Mouse (Mus musculus): ENCODE measurements at regions not wholly inside any gene's neighbourhood (a gene's known extent, or its start where the extent isn't known, plus 50 kb on each side); places are given as distances from the start of the nearest gene placed in this dataset.

DNA sequence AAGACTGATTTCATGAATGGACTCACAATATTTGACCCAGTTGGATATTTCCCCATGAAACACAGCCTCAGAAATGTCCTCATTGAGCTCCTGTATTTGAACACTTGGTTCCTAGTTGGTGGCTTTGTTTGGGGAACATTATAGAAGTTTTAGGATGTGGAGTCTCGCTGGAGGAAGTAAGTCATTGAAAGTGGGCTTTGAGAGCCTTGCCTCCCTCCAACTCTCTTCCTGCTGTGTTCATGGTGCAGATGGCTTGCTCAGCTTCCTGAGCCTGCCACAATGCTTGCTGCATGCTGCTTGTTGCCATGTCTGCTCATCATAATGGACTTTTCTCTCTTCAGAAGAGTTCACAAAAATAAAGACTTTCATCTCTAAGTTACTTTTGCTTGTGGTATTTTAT is 239.5 kb upstream of the Trib2 start:
- no peak for DNase-seq (ENCODE audit: low read depth)
- no peak for TF ChIP-seq CTCF (IDR thresholded peaks at IDR 0.05; ENCODE audit: borderline replicate concordance, extremely low read depth, insufficient read depth, insufficient read length)
- TF ChIP-seq POLR2A (IDR thresholded peaks at IDR 0.05; ENCODE audit: borderline replicate concordance, extremely low read depth, insufficient read depth, insufficient read length, poor library complexity, severe bottlenecking): no peak

DNA sequence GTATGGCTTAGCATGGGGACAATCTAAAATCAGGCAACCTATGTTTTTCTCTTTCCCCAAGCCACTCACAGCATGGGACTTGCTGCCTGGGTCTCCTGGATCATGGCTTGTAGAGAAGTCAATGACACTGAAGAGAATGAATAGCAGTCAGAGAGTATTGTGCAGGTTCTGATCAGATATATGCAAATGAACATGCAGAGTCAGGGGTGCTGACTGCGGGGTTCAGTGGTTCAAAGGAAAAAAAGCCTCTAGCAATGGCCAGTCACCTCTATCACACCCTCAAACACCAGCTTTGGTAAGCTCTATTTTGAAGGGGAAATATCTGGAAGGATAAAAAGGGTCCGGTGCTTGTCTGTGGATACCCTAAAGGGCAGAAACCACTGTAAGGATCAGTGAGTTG is 237.9 kb upstream of the Trib2 start:
- no peak for TF ChIP-seq CTCF (IDR thresholded peaks at IDR 0.05; ENCODE audit: borderline replicate concordance, extremely low read depth, insufficient read depth, insufficient read length)
- TF ChIP-seq POLR2A (IDR thresholded peaks at IDR 0.05; ENCODE audit: borderline replicate concordance, extremely low read depth, insufficient read depth, insufficient read length, poor library complexity, severe bottlenecking): no peak

DNA sequence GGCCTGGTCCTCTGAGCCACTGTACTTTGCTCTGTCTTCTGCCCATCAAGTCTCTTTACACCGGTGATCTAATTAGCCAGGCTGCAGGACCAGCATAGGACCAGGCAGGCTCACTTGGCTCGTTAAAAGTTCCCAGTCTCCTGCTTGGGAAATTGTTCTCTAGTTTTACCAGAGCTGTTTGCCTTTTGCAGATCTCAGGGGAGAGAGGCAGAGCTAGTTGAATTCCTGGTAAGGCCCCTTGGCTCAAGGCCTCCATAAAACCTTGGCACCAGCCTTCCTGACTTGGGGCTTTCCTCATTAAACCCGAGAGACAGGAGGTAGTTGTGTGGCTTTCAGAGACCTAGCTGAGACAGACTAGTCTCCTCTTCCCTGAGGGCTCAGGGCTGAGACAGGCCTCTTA is 237.0 kb upstream of the Trib2 start:
- no peak for DNase-seq (ENCODE audit: low read depth)

More for the DNA sequence above, 237.9 kb upstream of the Trib2 start:
- no peak for DNase-seq (ENCODE audit: low read depth)

DNA sequence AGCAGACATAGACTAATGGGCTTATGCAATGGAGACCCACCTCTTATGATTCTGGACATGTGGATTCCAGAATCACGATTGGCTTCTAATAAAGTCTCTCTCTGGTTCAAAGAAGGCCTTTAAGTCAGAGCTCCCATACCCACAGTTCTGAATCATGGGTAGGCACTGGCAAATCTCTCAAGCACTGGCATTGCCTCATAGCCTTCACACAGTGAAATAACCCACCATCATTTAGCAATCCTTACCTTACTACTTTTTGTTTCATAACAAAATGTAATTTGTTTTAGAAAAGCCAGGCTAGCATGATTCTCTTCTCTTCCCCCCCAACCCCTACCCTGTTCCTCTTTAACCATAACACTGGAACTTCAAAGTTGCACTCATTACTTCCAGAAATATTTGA is 236.3 kb upstream of the Trib2 start:
- TF ChIP-seq CTCF (IDR thresholded peaks at IDR 0.05; ENCODE audit: borderline replicate concordance, extremely low read depth, insufficient read depth, insufficient read length) (no peak), POLR2A (IDR thresholded peaks at IDR 0.05; ENCODE audit: borderline replicate concordance, extremely low read depth, insufficient read depth, insufficient read length, poor library complexity, severe bottlenecking) (no peak)

More for the DNA sequence above, 237.0 kb upstream of the Trib2 start:
- TF ChIP-seq POLR2A (IDR thresholded peaks at IDR 0.05; ENCODE audit: borderline replicate concordance, extremely low read depth, insufficient read depth, insufficient read length, poor library complexity, severe bottlenecking): no peak
- TF ChIP-seq CTCF (IDR thresholded peaks at IDR 0.05; ENCODE audit: borderline replicate concordance, extremely low read depth, insufficient read depth, insufficient read length): no peak

DNA sequence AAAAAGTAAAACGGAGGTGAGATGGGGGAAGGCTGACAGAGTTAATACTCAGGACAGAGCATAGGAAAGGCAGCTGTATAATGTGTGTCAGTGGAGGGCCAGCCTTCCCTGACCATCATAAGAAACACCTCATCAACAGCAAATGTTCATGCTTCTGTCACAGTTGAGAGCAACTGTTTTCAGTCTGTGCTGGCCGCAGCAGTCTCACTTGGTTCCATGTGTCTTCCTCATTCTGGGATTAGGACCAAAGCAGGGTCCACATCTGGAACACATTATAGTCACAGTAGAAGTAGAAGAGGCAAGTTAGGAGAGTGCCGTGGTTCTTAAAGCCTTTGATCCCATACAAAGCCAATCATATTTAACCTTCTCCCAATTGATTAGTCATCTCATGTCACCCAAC is 235.6 kb upstream of the Trib2 start:
- no peak for DNase-seq (ENCODE audit: low read depth)
- TF ChIP-seq POLR2A (IDR thresholded peaks at IDR 0.05; ENCODE audit: borderline replicate concordance, extremely low read depth, insufficient read depth, insufficient read length, poor library complexity, severe bottlenecking): no peak
- TF ChIP-seq CTCF (IDR thresholded peaks at IDR 0.05; ENCODE audit: borderline replicate concordance, extremely low read depth, insufficient read depth, insufficient read length): no peak

More for the DNA sequence above, 236.3 kb upstream of the Trib2 start:
- DNase-seq (ENCODE audit: low read depth): no peak

DNA sequence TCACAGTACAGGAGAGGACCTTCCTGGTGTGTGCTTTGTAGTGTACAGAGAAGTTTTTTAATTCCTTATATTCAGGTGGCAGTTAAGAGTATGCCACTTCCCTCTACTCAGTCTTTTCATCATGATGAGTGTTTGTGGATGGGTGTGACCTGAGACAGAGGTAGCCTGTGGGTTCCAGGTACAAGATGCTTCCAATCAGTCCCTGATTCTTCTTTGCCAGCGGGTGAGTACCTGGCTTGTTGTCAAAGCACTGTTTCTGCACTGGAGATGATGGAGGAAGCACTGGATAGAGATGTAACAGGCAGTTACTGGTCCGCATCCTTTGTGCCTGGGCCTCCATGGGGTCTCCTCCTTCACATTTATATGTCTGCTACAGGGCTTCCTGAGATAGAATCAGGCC is 234.7 kb upstream of the Trib2 start:
- TF ChIP-seq POLR2A (IDR thresholded peaks at IDR 0.05; ENCODE audit: borderline replicate concordance, extremely low read depth, insufficient read depth, insufficient read length, poor library complexity, severe bottlenecking) (no peak), CTCF (IDR thresholded peaks at IDR 0.05; ENCODE audit: borderline replicate concordance, extremely low read depth, insufficient read depth, insufficient read length) (no peak)
- no peak for DNase-seq (ENCODE audit: low read depth)

DNA sequence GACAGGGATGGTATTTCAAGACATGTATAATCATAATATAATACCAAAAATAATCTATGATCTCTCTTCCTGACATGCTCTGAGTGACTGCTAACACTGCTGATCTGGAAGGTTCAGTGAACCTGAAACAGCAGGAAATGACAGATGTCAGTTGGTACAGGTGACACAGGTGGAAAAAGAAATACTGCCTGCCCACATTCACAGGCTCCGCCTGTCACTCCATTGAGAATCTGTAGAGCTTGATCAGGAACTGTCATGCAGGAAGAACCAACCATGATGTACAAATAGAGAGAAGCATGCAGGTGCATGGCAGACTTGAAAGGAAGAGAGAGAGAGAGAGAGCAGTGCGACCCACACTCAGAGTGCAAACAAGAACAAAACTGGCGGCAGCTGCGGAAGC is 232.8 kb upstream of the Trib2 start:
- no peak for DNase-seq (ENCODE audit: low read depth)
- TF ChIP-seq CTCF (IDR thresholded peaks at IDR 0.05; ENCODE audit: borderline replicate concordance, extremely low read depth, insufficient read depth, insufficient read length) (no peak), POLR2A (IDR thresholded peaks at IDR 0.05; ENCODE audit: borderline replicate concordance, extremely low read depth, insufficient read depth, insufficient read length, poor library complexity, severe bottlenecking) (no peak)

DNA sequence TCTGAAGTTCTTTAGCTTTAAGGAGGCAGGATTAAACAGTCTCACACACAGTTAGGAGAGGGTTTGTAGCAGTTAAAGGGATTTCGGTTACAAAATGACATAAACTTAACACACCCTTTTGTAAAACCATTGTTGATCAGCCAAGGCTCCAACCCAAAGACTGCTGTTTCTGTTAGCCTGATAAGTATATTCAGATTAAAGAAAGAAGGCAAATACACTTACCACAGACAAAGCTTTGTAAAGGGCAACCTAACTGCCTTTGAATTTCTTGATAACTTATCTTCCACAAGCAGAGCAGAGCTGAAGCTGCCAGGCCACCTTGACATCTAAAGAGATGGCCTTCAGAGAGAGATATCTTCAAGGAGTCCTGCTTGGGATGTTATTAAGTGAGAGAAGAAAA is 229.9 kb upstream of the Trib2 start:
- no peak for TF ChIP-seq POLR2A (IDR thresholded peaks at IDR 0.05; ENCODE audit: borderline replicate concordance, extremely low read depth, insufficient read depth, insufficient read length, poor library complexity, severe bottlenecking)
- no peak for TF ChIP-seq CTCF (IDR thresholded peaks at IDR 0.05; ENCODE audit: borderline replicate concordance, extremely low read depth, insufficient read depth, insufficient read length)
- no peak for DNase-seq (ENCODE audit: low read depth)

DNA sequence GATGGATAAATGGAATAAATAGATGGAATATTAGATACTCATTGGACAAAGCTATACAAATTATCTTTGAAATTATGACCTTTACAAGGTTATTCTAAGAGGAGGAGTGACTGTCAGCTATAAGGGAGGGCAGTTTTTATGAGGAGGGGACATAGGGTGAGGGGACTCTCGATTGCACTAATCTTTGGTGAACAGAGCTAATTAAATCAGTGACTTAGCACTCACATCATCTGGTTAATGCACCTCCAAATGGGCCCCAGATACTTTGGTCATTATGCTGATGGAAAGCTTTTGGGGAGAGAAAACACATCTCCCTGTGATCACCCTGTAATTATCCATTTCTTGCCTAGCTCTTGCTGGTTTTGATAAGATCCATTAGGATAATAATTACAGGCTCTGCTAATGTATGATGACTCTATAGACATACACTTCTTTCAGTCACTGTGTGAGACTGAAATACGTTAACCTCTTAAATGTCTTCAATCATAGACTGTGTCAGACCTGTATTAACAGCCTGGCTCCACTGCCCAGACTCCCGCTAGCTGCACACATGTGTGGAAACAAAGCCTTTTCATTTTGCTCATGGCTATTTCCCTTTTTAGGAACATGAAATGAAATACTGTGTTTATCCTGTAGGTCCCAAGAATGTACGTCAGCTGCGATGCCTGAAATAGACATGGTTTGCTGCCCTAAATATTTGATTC is 229.2 kb upstream of the Trib2 start:
- DNase-seq (ENCODE audit: low read depth): peak; percentile 70
- no peak for TF ChIP-seq POLR2A (IDR thresholded peaks at IDR 0.05; ENCODE audit: borderline replicate concordance, extremely low read depth, insufficient read depth, insufficient read length, poor library complexity, severe bottlenecking)
- no peak for TF ChIP-seq CTCF (IDR thresholded peaks at IDR 0.05; ENCODE audit: borderline replicate concordance, extremely low read depth, insufficient read depth, insufficient read length)

DNA sequence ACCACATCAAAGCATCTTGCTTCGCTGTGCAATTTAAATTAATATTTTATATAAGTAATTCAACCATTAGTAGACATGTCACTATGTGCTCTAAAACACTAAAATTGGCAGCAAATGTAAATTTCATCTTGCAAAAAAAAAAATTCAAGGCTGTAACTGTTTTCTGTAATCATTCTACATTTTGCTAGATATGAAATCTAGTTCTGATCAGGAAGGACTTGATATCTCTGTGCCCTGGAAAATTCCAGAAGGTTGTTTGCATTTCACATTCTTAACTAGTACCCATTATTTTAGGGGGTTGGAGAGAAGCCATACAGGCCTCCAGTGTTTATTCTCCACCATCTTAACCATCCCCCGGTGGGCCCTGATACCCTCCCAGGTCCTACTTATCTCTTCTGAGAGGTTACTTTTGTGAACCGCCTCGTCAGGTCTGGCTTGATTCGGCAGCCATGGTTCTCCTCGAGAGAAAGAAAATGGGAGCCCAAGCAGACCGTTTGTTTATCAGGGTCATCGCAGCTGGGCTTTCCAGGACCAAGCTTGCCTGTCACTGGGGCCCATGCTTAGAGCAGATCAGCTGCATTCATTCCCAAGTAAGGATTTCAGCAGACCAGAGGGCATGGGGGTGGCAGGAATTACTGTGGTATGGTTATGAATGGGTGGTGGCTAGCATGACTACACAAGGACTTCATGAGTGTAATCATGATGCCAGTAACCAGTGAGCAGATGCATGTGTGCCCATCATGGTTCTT is 226.9 kb upstream of the Trib2 start:
- no peak for DNase-seq (ENCODE audit: low read depth)
- TF ChIP-seq CTCF (IDR thresholded peaks at IDR 0.05; ENCODE audit: borderline replicate concordance, extremely low read depth, insufficient read depth, insufficient read length): no peak
- TF ChIP-seq POLR2A (IDR thresholded peaks at IDR 0.05; ENCODE audit: borderline replicate concordance, extremely low read depth, insufficient read depth, insufficient read length, poor library complexity, severe bottlenecking): no peak

DNA sequence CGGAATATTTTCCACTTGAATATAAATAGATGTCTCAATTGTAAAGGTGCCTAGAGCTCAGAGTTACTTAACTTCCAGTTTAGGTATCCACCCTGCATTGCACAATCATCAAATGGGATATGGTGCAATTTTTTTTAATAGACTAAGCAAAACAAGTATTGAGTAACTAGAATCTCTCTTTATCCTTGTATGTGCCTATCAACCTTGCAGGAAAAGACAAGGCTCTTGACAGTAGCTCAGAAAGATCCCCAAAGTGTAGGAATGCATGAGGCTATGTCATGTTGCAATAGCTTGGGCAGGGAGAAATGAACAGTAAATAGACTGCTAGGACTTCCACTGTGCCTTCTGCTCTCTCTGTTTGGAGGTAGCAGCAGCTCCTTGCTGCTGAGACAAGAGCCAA is 225.6 kb upstream of the Trib2 start:
- DNase-seq (ENCODE audit: low read depth): no peak
- TF ChIP-seq POLR2A (IDR thresholded peaks at IDR 0.05; ENCODE audit: borderline replicate concordance, extremely low read depth, insufficient read depth, insufficient read length, poor library complexity, severe bottlenecking): no peak
- no peak for TF ChIP-seq CTCF (IDR thresholded peaks at IDR 0.05; ENCODE audit: borderline replicate concordance, extremely low read depth, insufficient read depth, insufficient read length)

DNA sequence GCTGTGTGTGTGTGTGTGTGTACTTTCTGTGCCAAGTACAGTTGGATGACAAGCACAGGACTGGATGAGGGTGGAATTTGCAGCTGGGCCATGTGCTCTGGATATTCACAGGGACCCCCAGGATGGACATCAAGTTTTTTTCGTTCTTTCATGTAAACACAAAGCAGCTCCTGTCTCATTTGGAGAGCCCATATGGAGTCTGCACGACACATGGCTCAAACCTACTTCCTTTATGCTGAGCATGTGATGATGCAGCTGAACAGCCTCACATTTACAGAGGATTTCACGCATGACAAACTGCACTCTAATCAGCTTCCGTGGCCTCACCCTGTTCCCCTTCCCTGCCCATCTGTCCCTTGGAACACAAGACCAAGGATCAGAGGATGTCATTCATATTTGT is 224.4 kb upstream of the Trib2 start:
- TF ChIP-seq CTCF (IDR thresholded peaks at IDR 0.05; ENCODE audit: borderline replicate concordance, extremely low read depth, insufficient read depth, insufficient read length) (no peak), POLR2A (IDR thresholded peaks at IDR 0.05; ENCODE audit: borderline replicate concordance, extremely low read depth, insufficient read depth, insufficient read length, poor library complexity, severe bottlenecking) (no peak)
- peak; percentile 51 for DNase-seq (ENCODE audit: low read depth)

Measured in brain, embryonic 14.5 days (tissue).